Mouse (Mus musculus) embryo, embryonic 11 days (tissue): ENCODE data around the gene Zmiz1.

ENCODE experiments used
- DNase-seq: peaks from one replicate; pipeline ENCODE4 v3.0.0-alpha.2; 2015

The Zmiz1 gene

DNA sequence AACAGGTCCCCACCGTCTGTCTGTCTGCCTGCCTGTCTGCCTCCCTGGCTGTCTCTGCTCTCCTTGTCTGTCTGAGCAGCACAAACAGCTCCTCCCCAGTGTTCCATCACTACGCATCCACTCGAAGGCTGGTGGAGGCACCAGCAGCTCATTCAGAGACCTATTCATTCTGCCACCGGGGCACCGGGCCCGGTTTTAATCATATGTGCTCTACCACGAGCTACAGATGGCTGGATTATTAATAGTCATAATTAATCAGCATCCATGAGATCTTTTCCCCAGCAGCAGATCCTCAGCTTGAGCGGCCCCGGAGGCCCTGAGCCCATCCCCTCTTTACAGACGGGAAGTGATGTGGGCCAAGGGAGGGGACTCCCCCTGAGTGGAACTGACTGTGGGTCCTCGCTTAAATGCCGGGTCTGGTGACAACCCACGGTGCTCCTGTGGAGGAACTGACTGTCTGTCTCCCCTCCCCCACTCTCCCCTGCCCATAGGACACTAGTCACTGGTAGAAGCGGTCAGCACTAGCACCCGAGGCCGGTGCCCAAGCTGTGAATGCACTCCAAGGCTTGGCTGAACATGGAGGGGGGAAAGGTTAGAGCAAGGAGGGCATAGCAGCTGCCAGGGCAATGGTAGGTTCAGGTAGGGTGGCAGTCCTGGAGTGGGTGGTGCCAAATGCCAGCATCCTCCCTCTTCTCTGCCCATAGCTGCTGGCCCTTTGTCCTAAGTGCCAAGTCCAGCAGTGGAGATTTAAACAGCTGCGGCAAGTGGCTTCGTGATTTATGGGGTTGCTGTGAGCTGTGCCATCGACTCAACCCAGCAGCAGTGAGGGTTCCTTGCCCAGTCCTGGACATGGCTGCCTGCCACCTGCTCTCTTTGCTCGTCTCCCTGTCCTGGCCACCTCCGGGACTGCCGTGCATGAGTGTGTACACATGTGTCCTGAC lies 34.6 kb downstream of the Zmiz1 start:
- DNase-seq, result no peak

DNA sequence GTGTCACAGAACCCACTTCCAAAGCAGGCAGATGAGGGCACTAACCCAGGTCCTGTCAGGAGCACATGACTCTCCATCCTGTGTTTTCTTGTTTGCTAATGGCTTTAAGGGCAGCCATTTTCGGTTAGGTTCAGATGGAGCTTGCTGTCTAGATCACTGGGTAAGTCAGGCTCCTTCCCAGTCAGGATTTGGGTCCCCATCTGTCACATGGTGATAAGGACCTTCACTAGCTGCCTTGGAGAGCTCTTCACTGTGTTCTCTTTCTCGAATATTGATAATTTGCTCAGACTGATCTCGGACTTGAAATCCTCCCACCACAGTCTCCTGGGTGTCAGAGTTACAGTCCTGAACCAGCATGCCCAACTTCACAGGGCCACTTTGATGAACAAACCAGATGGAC lies 35.8 kb downstream of the Zmiz1 start:
- DNase-seq, result no peak

DNA sequence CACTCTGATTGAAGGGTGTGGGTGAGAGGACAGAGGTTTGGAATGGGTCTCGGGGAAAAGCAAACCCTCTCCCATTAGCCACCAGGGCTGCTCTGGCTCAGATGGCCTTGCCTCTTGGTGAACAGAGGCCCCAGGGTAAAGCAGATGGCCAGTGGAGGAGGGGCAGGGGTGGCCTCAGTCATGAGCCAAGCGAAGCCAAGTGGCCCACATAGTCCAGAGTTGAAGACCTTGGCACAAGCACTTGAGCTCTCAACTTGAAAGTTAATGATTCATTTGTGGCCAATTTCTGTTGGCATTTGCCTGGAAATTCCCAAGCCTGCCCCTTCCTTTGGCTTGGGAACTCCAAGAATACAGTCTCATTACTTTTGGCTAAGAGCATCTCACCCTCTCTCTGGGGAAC lies 37.1 kb downstream of the Zmiz1 start:
- no peak for DNase-seq

DNA sequence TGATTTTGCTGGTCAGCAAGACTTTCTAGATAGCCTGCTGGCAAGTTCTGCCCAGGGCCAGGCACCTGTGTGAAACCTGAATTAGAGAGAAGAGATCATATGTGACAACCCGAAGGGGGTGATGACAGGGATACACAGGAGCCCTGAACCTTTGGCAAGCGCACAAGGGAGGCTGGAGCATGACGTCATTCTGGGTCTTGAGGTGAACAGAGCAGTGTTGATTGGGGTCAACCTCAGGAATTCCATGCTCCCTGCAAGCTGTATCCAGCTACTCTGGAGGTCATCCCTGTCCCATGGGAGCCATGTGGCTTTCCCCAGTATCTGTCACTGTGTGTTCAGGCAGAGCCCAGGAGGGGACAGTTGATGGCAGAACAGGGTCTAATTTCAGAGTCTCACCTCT lies 38.0 kb downstream of the Zmiz1 start:
- DNase-seq, result no peak

DNA sequence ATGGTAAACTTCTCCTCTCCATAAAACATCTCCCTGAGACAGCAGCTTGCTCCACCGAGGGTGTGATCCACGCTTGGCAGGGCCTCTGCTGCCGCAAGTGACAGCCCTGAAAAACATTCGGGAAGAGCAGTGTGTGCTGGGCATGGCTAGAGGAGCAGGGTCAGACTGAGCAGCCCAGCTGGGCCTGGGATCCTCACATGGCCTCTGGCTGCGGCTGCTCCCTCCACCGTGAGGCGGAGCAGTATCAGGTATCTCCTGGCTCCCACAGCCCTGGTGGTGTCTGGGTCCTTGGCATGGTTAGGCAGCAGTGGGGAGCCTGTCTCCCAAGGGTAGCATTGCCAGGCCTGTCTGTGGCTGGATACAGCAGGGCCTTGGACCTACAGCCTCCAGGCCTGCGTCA lies 38.6 kb downstream of the Zmiz1 start:
- no peak for DNase-seq

DNA sequence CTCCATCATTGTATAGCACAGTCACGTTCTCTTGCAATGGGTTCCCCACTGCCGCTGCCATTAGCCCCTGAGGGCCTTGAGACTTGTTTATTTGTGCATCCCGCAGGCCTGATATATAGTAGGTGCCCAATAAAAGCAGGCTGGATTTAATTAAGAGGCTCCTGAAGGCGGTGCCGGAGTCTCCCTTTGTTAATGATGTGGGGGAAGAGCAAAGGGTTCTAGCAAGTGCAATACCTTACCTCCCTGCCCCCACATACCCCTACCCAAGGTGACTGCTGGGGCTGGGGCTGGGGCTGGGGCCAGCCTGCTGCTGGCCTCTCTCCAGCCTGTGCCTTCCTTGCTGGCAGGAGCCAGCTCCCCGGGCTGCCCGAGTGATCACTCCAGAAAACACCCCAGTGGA lies 39.4 kb downstream of the Zmiz1 start:
- no peak for DNase-seq

DNA sequence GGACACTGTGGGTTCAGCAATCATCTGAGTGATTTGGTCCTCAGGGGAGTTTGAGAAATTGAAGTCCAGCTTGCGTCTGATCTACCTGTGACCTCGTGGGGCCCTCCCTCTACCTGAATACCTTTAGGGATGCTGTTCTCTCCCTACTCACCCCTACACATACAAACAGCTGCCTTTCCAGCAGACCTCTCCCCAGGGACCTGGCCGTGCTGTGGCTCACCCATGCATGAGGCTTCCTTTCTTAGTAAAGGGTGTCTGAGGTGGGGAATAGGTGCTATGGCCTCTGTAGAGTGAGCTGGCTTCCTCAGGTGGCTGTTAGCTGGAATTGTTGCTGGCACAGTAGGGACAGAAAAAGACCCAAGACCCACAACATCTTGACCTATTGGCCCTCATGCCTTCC lies 40.5 kb downstream of the Zmiz1 start:
- DNase-seq, result no peak

DNA sequence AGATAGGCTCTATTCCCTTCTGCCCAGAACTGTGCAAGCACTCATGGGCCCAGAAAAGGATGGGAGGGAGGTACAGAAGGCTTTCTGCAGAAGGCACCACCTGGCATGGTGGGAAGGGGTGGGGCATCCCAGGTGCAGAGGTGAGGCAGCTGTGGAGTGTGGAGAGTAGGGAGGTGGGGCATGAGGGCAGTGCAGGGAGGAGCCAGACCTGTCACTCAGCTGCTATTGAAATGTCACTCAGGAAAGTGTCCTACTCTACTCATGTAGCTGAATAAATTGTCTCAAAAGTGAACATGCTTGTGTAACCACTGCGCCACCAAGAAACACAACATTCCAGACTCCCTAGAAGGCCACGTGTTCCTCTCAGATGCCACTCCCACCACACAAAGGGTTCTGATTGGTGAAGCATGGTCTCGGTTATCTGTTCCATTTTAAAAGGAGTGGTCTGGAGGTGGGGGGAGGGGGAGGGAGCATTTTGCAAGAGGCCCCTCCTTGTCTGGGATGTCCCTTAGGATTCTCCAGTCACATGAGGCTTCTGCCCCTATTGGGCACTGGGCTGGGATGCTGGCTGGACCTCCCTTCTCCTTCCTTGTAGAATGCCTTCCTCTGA lies 41.6 kb downstream of the Zmiz1 start:
- no peak for DNase-seq

DNA sequence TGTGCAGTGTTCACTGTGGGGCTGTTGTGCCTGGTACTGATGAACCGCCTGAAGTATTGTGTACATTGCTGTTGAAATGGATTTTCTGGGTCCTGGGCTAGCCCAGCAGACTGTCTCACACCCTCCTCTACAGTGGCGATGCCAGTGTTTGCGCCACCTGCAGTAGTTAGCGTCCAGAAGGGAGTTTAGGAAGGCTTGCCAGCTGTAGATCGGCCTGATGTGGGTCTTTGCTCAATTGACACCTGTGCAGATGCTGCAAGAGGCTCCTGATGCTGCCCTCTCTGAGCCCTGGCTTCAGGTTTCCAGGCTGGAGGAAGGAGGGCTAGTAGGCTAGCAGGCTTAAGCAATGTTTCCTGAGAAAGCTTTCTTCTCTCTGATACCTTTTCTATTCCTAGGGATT lies 42.5 kb downstream of the Zmiz1 start:
- no peak for DNase-seq

DNA sequence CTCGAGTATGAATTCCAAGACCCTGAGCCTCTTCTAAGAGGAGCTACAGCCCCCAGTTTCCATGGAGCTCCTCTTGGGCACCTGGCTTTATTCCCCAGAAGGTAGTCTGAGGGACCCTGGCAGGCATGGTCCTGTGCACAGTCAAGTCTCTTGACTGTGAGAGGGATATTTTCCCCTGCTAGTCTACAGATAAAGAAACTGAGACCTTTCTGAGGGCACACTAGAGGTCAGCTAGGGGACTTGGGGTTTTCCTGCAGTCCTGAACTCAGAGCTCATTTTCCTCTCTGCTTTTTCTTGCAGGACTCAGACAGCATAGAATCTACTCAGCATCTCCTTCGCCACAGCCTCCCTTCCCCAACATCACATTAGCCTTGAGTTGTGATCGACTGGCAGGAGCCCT lies 43.4 kb downstream of the Zmiz1 start:
- DNase-seq, result no peak

DNA sequence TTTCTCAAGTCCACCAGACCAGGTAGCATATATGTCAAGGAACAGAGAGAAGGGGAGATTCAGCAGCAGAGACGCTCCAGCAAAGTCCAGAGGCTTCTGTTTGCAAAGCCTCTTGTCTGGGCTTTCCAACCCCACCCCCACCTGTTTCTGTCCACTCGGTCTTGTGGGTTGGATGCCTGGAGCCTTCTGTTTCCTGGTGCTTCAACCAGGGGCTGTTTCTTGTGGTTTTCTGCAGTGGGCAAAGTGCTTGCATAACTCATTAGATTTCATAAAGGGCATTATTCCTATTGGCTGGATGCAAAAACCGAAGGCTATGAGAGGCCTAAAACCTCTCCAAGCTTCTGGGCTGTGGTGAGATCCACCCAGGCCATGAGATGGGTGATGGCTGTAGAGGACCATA lies 45.3 kb downstream of the Zmiz1 start:
- DNase-seq, result no peak

DNA sequence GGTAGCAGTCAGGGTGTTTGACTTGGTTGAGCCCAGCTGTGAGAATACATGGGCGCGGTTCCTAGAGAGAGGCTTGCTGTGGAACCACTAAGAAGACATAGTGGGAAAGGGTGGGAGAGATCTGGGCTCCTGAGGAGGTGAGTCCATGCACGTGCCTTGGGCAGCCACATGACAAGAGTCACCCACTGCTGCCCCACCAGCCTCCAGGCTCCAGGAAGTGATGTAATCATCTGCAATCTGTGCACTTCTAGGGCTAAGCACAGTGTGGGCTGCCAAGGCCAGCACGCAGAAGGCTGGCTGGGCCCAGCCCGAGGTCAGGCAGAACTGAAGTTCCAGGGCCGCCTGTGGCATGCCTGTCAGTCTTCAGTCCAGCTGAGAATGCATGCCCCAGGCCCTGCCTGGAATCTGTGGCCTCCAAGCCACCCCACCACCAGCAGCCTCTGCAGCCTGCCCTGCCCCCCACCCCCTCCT lies 46.3 kb downstream of the Zmiz1 start:
- no peak for DNase-seq

DNA sequence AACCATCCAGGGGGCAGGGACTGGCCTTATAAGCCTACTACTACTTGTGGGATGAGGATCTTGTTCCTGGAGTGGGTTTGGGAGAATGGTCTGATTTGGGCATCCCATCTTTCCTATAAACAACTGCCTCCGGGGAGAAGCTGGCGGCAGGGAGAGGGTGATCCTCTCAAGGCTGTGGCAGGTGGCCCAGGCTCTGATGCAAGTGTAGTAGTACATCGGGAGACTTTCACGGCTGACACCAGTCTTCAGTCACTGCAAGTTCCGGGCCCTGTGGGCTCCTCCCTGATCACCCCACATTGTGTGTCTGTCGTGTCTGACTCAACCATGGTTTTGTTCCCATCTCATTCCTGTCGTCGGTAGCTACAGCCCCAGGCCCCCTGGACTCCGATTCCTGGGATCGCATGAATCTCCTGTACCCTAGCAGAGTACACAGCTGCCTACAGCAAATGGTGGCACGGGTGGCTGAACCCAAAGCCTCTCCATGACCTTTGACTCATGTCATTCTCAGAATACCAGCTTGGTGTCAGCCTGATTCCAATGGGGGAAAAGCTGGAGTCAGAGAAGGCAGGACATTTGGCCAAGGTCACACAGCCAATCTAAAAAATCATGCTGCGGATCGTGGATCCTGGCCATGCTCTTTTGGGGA lies 49.2 kb downstream of the Zmiz1 start:
- DNase-seq, result no peak

DNA sequence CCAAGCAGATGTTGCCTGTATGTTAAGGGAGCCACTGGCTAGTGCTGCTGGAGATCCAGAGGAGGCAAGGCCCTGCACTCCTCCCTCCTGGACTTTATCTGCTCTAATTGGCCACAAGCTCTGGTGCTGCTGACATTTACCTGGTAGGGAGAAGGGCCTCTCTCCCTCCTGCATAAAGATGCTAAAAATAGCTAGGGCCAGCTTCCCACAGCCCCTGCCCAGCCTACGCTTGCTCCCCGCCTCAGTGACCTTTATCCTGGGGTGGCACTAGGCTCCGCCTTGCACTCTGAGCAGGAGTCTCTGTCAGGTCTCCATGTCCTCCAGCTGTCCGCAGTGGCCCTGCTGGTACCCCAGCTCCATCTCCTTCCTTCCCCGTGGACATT lies 49.8 kb downstream of the Zmiz1 start:
- no peak for DNase-seq

DNA sequence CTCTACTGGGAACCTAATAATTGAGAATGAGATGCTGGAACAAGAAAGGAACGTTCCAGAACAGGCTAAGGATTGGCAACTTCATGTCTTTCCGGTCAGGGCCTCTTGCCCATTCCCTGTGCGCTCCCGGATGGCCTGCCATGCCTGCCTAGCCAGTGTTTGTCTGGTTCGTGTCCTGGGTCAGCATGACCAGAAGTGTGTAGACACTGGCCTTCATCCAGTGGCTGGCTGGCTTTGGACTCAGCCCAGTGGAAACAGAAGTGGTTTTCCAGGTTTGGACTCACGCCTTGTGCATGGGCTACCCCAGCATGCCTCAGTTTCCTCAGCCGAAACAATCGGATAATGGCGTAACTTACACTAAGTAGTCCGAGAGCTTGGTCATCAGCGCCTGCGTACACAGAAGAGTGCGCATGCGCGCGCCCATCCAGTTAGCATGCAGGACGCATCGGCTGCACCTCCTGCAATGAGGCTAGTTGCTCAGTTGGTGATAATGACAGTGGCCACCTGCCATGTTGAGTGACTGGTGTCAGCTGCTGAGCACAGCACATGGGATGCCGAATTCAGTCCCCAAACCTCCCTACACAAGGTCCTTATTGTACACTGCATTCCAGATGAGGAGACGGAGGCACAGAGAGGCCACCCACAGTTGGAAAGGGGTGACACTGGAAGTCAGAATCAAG lies 50.6 kb downstream of the Zmiz1 start:
- no peak for DNase-seq

DNA sequence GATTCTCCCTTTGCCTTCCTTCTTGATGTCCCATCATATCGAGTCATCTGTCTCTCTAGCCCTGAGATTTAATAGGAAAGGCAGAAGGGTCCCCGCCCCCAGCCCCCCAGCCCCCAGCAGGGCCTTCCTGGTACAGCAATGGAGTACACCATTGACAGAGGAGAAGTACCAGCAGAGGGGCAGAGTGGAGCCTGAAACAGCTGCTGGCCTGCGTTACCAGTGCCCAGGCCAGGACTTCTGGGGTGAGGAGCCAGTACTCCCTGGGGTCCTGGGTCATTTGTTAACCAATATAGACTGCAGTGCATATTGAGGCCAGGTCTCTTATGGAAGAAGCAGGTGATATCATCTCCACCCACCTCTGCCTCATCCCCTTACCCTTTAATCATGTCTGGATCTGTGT lies 51.4 kb downstream of the Zmiz1 start:
- no peak for DNase-seq

DNA sequence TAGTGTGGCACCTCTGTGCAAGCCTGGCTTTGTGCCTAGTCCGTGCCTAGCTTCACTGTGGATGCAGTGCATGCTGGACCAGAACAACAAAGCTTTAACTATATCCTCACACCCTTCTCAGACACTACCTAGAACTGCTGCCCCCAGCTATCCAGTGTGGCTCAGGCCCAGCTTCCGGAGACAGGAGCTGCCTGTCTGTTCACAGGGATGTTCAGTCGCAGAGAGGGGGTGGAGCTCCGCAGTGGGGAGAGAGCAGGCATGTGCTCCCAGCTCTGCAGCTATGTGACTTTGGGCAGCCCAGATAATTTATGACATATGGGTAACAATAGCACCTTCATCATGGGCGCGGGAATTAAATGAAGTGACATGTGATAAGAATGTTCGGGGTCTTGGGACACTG lies 52.0 kb downstream of the Zmiz1 start:
- no peak for DNase-seq

DNA sequence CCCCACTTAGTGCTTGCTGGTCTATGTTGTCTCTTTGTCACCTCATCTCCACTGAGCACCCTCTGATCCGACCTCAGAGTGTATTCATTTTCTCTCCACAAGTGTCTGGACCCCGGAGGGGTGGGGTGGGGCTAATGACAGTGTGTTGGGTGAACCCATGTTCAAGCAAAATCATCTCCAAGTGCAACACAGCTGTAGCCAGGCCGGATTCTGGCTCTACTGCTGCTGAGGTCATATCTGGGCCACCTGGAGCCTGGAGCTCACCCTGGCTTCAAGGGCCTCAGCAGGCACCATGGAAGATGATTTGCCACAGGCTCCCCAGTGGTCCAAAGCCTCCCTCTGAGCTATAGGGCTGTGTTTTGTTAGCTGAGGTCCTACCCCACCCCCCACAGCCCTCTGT lies 52.6 kb downstream of the Zmiz1 start:
- DNase-seq, result no peak

DNA sequence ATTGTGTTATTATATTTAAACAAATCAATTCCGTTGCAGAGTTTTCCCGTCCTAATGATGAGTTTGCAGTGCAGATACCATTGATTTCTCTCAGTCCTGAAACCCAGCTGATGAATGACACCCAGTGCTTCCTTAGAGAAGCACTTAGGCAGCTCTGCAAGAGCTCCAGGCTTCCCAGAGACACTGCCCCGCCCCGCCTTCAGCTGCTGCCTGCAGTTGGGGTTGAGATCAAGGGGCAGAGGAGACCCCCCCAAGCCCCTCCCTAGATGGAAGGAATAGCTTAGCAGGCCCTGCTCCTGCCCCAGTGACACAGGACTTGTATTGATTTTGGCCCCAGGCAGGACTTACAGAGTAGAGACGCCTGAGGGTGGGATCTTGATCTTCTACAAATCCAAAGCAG lies 53.0 kb downstream of the Zmiz1 start:
- no peak for DNase-seq

DNA sequence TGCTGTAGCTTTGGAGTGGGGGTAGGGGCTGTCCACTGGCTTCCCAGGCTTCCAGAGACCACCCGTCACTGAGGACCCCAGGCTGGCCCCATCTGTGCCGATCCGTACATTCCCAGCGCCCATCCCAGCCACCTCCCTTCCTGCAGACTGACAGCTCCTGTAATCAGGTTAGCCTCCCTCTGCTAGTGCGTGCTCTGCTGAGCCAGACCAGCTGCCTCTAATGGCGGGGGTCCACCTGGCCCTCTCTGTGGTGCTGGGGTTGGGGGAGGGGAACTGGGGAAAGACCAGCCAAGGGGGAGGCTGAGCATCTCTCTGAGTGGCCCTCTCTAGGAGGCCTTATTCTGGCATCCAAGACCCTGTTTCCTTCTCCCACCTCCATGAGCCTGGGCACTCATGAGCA lies 53.8 kb downstream of the Zmiz1 start:
- no peak for DNase-seq

DNA sequence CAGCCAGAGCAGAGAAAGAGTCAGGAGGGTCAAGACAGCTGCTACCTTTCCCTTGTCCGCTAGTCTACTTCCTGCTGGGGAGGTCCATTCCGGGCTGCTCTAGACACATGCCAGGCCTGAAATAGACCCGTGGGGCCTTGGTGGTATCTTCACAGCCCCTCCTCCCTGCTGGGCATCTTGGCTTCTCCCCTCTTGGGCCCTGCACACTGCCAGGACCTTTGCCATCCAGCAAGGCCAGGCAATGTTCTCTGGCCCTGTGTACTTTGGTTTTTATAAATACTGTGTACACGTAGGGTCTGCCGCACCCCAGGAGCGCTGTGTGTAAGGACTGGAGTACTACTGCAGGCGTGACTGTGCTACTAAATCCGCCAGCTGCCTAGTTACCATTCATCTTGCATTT lies 54.5 kb downstream of the Zmiz1 start:
- DNase-seq, result no peak

DNA sequence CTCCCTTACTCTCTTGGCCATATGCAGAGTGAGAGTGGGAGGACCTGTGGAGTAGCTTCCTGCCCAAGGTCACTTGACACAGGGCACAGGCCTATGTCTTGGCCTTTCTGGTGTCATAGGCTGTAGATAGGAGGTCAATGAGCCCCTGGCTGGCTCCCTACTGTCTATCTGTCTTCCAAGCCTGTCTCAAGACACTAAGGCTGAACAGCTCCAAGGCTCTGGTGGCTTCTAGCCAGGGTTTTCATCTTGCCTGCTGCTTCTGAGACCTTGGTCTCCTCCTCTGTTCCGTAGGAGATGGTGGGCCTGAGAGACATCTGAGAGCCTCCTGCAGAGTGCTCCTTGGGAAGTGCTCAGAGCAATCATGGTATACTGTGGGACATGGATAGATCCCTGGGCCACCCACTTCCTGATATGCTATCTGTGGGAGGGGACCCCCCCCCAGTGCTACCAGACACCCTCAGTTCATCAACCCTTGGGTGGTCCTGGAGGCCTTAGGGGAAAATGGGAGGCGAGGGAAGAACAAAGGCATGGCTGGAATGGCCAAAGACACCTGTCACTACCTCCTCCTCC lies 56.0 kb downstream of the Zmiz1 start:
- DNase-seq, result no peak

DNA sequence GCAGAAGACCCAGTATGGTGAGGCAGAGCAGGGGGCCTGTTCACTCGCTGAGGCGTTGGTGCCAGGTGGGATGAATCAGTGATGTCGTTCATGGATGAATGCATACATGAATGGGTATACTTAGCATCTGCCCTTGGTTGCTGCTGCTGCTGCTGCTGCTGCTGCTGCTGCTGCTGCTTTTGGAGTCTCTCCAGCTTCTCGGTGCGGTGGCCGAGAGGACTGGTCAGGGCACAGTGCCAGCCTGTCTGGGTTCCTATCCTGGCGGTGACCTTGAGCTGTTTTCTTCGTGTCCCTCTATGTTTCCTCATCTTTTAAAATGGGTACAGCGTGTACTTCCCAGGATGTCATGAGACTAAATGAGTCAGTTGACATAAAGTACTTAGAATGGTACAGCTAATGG lies 56.9 kb downstream of the Zmiz1 start:
- no peak for DNase-seq
